9 mouse cellular contexts compared by ENCODE assay signal in the genomic region with DNA sequence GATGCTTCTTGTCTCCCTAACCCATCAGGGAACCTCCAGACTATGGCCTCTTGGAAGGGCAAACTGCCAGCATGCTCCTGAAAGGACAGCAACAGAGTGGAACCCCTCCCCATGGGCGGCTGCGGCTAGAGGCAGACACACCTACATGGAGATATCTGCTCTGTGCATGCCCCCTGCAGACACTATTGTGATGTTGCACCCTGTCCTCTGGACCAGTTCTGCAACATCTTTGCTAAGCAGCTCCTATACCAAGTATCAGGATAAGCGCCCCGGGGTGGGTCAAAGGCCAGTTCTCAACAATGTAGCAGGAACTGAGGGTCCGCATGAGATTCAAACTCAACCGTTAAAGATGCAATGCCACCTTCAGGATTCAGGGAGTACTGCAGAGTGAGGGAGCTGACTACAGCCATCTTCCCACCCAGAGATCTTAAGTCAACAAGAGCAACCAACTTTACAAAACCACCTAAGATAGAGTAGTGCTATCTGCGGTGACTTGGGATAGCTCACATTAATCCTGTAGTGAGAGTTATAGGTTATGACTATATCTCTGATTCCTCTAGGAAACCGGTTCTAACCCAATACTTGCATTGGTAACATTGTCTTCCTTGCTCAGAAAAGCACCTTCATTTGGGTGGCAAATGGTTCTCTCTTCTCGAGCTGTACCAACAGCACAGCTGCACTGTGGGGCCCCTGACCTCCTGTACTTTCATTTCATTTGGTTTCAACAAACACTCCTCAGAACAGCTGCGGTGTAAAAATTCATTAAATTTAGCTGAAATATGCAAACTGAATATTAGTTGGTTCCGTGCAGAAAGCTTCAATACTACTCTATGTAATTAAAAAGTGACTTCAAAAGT. TPM values are rescaled to one million over a fixed set of nuclear protein-coding genes. Genes with fewer than 3 reads are reported as not detected.
DNase-seq lines count a peak whose midpoint lies in the region; ATAC-seq and TF ChIP-seq lines count a peak whose summit lies in the region.
"Had no signal": no experiment of that assay in that cellular context is flagged by ENCODE, and none has a peak within 500 bp of the region (broad histone marks: within the 10 kb centered on the region; RNA-seq: fewer than 3 reads in every experiment).

No protein-coding gene starts in this region.

- H3K9me3 ChIP-seq in forebrain, postnatal 0 days (ENCODE audit: low read length), result no peaks in the 10 kb centered on the region
- H3K9me3 ChIP-seq in forebrain, embryonic 15.5 days, result no peaks in the 10 kb centered on the region
- H3K9me3 ChIP-seq in heart, embryonic 13.5 days, result peaks cover 3% of the 10 kb centered on the region; the same call in 1 of the 2 replicates
- no peaks in the 10 kb centered on the region for H3K9me3 ChIP-seq in stomach, embryonic 14.5 days (ENCODE audit: control insufficient read depth, low read depth, low read length)
- H3K9me3 ChIP-seq: limb, embryonic 15.5 days had no signal

- WGBS in forebrain, postnatal 0 days, result 76% methylated on average over 11 of the region's 11 CpGs
- WGBS in forebrain, embryonic 15.5 days, result 77% methylated on average over 11 of the region's 11 CpGs
- 41% methylated on average over 11 of the region's 11 CpGs for WGBS in heart, embryonic 13.5 days
- 58% methylated on average over 11 of the region's 11 CpGs for WGBS in stomach, embryonic 14.5 days

- peak; percentile 43 for TF ChIP-seq CTCF in forebrain, postnatal 0 days (IDR thresholded peaks at IDR 0.05; ENCODE audit: low read depth)
- peak; percentile 39 for TF ChIP-seq CTCF in cortical plate, adult 2 months (IDR thresholded peaks at IDR 0.05; ENCODE audit: extremely low read depth, insufficient read depth, low read length)

- H3K4me2 ChIP-seq in forebrain, postnatal 0 days (ENCODE audit: low read depth), result no peak overlapping the region
- H3K4me2 ChIP-seq in forebrain, embryonic 15.5 days (replicated peaks), result no peak overlapping the region
- H3K4me2 ChIP-seq in heart, embryonic 13.5 days, result peak overlapping the region; percentile 71
- 0 out of 2 replicates have a peak overlapping the region, but pooled peaks have one; percentile 10 for H3K4me2 ChIP-seq in stomach, embryonic 14.5 days (replicated peaks; ENCODE audit: low read depth, low read length)
- H3K4me2 ChIP-seq: limb, embryonic 15.5 days had no signal

- no peak overlapping the region for H3K4me3 ChIP-seq in forebrain, postnatal 0 days (ENCODE audit: low read depth, low read length)
- no peak overlapping the region for H3K4me3 ChIP-seq in forebrain, embryonic 15.5 days
- no peak overlapping the region for H3K4me3 ChIP-seq in cortical plate, adult 2 months (ENCODE audit: insufficient read depth, low read length)
- H3K4me3 ChIP-seq in heart, embryonic 13.5 days, result peak overlapping the region; percentile 48
- no peak overlapping the region for H3K4me3 ChIP-seq in stomach, embryonic 14.5 days (ENCODE audit: low read depth, low read length)
- H3K4me3 ChIP-seq: limb, embryonic 15.5 days had no signal

- no peak overlapping the region for H3K9ac ChIP-seq in forebrain, postnatal 0 days
- H3K9ac ChIP-seq in forebrain, embryonic 15.5 days (replicated peaks), result no peak overlapping the region
- peak overlapping the region; percentile 60; the same call in 1 of the 2 replicates for H3K9ac ChIP-seq in heart, embryonic 13.5 days
- no peak overlapping the region for H3K9ac ChIP-seq in stomach, embryonic 14.5 days (replicated peaks; ENCODE audit: low read depth, low read length)
- H3K9ac ChIP-seq: limb, embryonic 15.5 days had no signal

- TF ChIP-seq POLR2A in cortical plate, adult 2 months (IDR thresholded peaks at IDR 0.05; ENCODE audit: extremely low read depth, insufficient read depth, low read length), result no peak

- no peak for ATAC-seq in forebrain, postnatal 0 days
- ATAC-seq in forebrain, embryonic 15.5 days (replicated peaks), result no peak
- peak; percentile 55; the same call in 1 of the 2 replicates for ATAC-seq in heart, embryonic 13.5 days (ENCODE audit: extremely low read depth, insufficient number of reproducible peaks, low FRiP score, low TSS enrichment)
- peak; percentile 84; the same call in 1 of the 2 replicates for ATAC-seq in stomach, embryonic 14.5 days (ENCODE audit: insufficient number of reproducible peaks, insufficient read depth, low FRiP score, low read depth)

- H3K4me1 ChIP-seq in forebrain, postnatal 0 days (ENCODE audit: insufficient read depth), result no peaks in the 10 kb centered on the region
- no peaks in the 10 kb centered on the region for H3K4me1 ChIP-seq in forebrain, embryonic 15.5 days
- H3K4me1 ChIP-seq in cortical plate, adult 2 months (ENCODE audit: control insufficient read depth, insufficient read depth, low read length), result no peaks in the 10 kb centered on the region
- peaks cover 45% of the 10 kb centered on the region for H3K4me1 ChIP-seq in heart, embryonic 13.5 days
- no peaks in the 10 kb centered on the region for H3K4me1 ChIP-seq in stomach, embryonic 14.5 days (ENCODE audit: control insufficient read depth, insufficient read depth, low read length)
- H3K4me1 ChIP-seq: limb, embryonic 15.5 days had no signal

- H3K27me3 ChIP-seq in forebrain, postnatal 0 days (ENCODE audit: insufficient read depth, low read length), result no peaks in the 10 kb centered on the region
- H3K27me3 ChIP-seq in forebrain, embryonic 15.5 days, result no peaks in the 10 kb centered on the region
- H3K27me3 ChIP-seq in heart, embryonic 13.5 days (replicated peaks), result no peaks in the 10 kb centered on the region
- H3K27me3 ChIP-seq in stomach, embryonic 14.5 days (ENCODE audit: control insufficient read depth, insufficient read depth, low read length), result no peaks in the 10 kb centered on the region
- H3K27me3 ChIP-seq: limb, embryonic 15.5 days had no signal

- no peak overlapping the region for H3K27ac ChIP-seq in forebrain, postnatal 0 days (ENCODE audit: low read depth, low read length)
- H3K27ac ChIP-seq in forebrain, embryonic 15.5 days (replicated peaks), result no peak overlapping the region
- H3K27ac ChIP-seq in cortical plate, adult 2 months (ENCODE audit: insufficient read depth, low read length), result no peak overlapping the region
- H3K27ac ChIP-seq in heart, embryonic 13.5 days (replicated peaks), result peak overlapping the region; percentile 70
- no peak overlapping the region for H3K27ac ChIP-seq in stomach, embryonic 14.5 days (ENCODE audit: low read length)
- H3K27ac ChIP-seq: limb, embryonic 15.5 days had no signal

- H3K36me3 ChIP-seq in forebrain, postnatal 0 days (ENCODE audit: insufficient read depth), result no peaks in the 10 kb centered on the region
- no peaks in the 10 kb centered on the region for H3K36me3 ChIP-seq in forebrain, embryonic 15.5 days
- no peaks in the 10 kb centered on the region for H3K36me3 ChIP-seq in heart, embryonic 13.5 days
- H3K36me3 ChIP-seq in stomach, embryonic 14.5 days (ENCODE audit: control insufficient read depth, insufficient read depth, low read length), result no peaks in the 10 kb centered on the region
- H3K36me3 ChIP-seq: limb, embryonic 15.5 days had no signal

- peak; percentile 7 for DNase-seq in forebrain, postnatal 0 days
- DNase-seq in WW6 (ENCODE audit: low read depth, low spot score), result peak; percentile 29
- DNase-seq in kidney, postnatal 25 days, result peak; percentile 83 to 90
- peak; percentile 84 to 91 for DNase-seq in lung, postnatal 4 days

RNA-seq across cellular contexts. Expression of gene Txndc5, which starts 52.2 kb away (rescaled TPM):
- total RNA-seq in forebrain, postnatal 0 days (2014; rRNA removed), result 58.6 and 75.0 TPM in 2 replicates
- 63.8 and 70.4 TPM in 2 replicates for polyA plus RNA-seq in forebrain, postnatal 0 days (2015; fragmentation: Nextera tagmentation; extraction: Ambion mirVana)
- 56.0 and 60.5 TPM in 2 replicates for polyA plus RNA-seq in forebrain, embryonic 15.5 days (2015; fragmentation: Nextera tagmentation; extraction: Ambion mirVana)
- 35.8 and 38.9 TPM in 2 replicates for polyA plus RNA-seq in cortical plate, adult 2 months (2012; rRNA removed)
- 200 and 206 TPM in 2 replicates for polyA plus RNA-seq in heart, embryonic 13.5 days (2015; fragmentation: Nextera tagmentation; extraction: Ambion mirVana)
- polyA plus RNA-seq in stomach, embryonic 14.5 days (2014; fragmentation: Nextera tagmentation; extraction: Ambion mirVana), result 237 and 263 TPM in 2 replicates

RNA-seq across cellular contexts. Expression of gene Bloc1s5, which starts 54.1 kb away (rescaled TPM):
- total RNA-seq in forebrain, postnatal 0 days (2014; rRNA removed), result 9.8 and 10.3 TPM in 2 replicates
- polyA plus RNA-seq in forebrain, postnatal 0 days (2015; fragmentation: Nextera tagmentation; extraction: Ambion mirVana), result 20.2 and 22.9 TPM in 2 replicates
- 24.7 and 25.0 TPM in 2 replicates for polyA plus RNA-seq in forebrain, embryonic 15.5 days (2015; fragmentation: Nextera tagmentation; extraction: Ambion mirVana)
- polyA plus RNA-seq in cortical plate, adult 2 months (2012; rRNA removed), result 7.1 and 7.2 TPM in 2 replicates
- polyA plus RNA-seq in heart, embryonic 13.5 days (2015; fragmentation: Nextera tagmentation; extraction: Ambion mirVana), result 17.1 and 19.9 TPM in 2 replicates
- 16.1 and 17.7 TPM in 2 replicates for polyA plus RNA-seq in stomach, embryonic 14.5 days (2014; fragmentation: Nextera tagmentation; extraction: Ambion mirVana)

Comparison
In these comparisons a context has a peak if more than half of its experiments do, and no peak if none do; other contexts are left out.
1. ATAC-seq: peak in heart, embryonic 13.5 days (single experiment) and stomach, embryonic 14.5 days (single experiment); none in forebrain, postnatal 0 days (single experiment) and forebrain, embryonic 15.5 days (single experiment).
2. DNase-seq: peak in every context shown above with its lines; median percentile 88 in lung, postnatal 4 days; 86 in kidney, postnatal 25 days; 29 in WW6; 7 in forebrain, postnatal 0 days.
3. H3K4me2 ChIP-seq: peak in heart, embryonic 13.5 days (single experiment) and stomach, embryonic 14.5 days (single experiment); none in forebrain, postnatal 0 days (single experiment) and forebrain, embryonic 15.5 days (single experiment).